Mouse (Mus musculus) stomach, embryonic 14.5 days (tissue): Measurements from ENCODE around the gene Senp7. TPM values are rescaled to one million over a fixed set of nuclear protein-coding genes. Genes with fewer than 3 reads are reported as not detected.
"Not testable (repeated sequence)": the region's sequence is repeated elsewhere in the genome, so short reads cannot be mapped to it uniquely, and the experiment has no call there.

ENCODE experiments used
- ATAC-seq: fragments of 200-750 bp; cut with Nextera tagmentation; 2 replicates; pipeline ENCODE4 v1.8.0; 2017; ENCODE audit warnings: low read depth, moderate TSS enrichment; ENCODE audit not compliant: insufficient number of reproducible peaks, insufficient read depth, low FRiP score
- H3K27ac ChIP-seq: fragments of 300-500 bp; sonication (generic); 2 replicates; pipeline ENCODE4 v1.5.1; 2014; ENCODE audit warnings: mild to moderate bottlenecking, low read length, moderate library complexity, mixed read lengths
- H3K27me3 ChIP-seq: fragments of 300-500 bp; sonication (generic); 2 replicates; pipeline ENCODE4 v1.6.1; 2014; ENCODE audit warnings: low read length, control low read depth, mixed read lengths; ENCODE audit not compliant: control insufficient read depth, insufficient read depth
- H3K36me3 ChIP-seq: fragments of 300-500 bp; sonication (generic); 2 replicates; pipeline ENCODE4 v1.6.1; 2014; ENCODE audit warnings: mild to moderate bottlenecking, control low read depth, low read length, moderate library complexity, mixed read lengths; ENCODE audit not compliant: control insufficient read depth, insufficient read depth
- H3K4me1 ChIP-seq: fragments of 300-500 bp; sonication (generic); 2 replicates; pipeline ENCODE4 v1.6.1; 2014; ENCODE audit warnings: low read length, control low read depth, mixed read lengths; ENCODE audit not compliant: control insufficient read depth, insufficient read depth
- H3K4me2 ChIP-seq: fragments of 300-500 bp; sonication (generic); replicated peaks from 2 replicates; pipeline ENCODE4 v1.6.1; 2014; ENCODE audit warnings: low read depth, low read length, control low read depth
- H3K4me3 ChIP-seq: fragments of 300-500 bp; sonication (generic); 2 replicates; pipeline ENCODE4 v1.5.1; 2014; ENCODE audit warnings: low read depth, low read length, control low read depth
- H3K9ac ChIP-seq: fragments of 300-500 bp; sonication (generic); replicated peaks from 2 replicates; pipeline ENCODE4 v1.6.1; 2014; ENCODE audit warnings: low read depth, mild to moderate bottlenecking, control low read depth, low read length, moderate library complexity, mixed read lengths
- H3K9me3 ChIP-seq: fragments of 300-500 bp; sonication (generic); 2 replicates; pipeline ENCODE4 v1.6.1; 2016; ENCODE audit warnings: low read depth, low read length, control low read depth; ENCODE audit not compliant: control insufficient read depth
- WGBS: fragments of 180-500 bp; shearing (Covaris S2); extraction: QIAGEN DNeasy Blood & Tissue Kit; methylation state at CpG from one replicate; pipeline ENCODE4 v1.1.7; 2014; 5-methylcytosine and 5-hydroxymethylcytosine counted together
- polyA plus RNA-seq: library from polyadenylated mRNA; unstranded; fragments of >200 nt; fragmentation: Nextera tagmentation; extraction: Ambion mirVana; gene quantifications from 2 replicates; pipeline ENCODE4 v1.2.1, GENCODE M21; 2014

The Senp7 gene
- polyA plus RNA-seq, 1 experiment from 2014 or later, result 46.4 TPM

- not testable (repeated sequence) for H3K4me1 ChIP-seq
Measured at GRCm38 (mm10) chr16:56137672-56138071, 89.5 kb downstream of the Senp7 start.

GRCm38 (mm10) chr16:56139921-56140320 lies 91.8 kb downstream of the Senp7 start:
- WGBS, result 86% methylated on average over 3 of the region's 3 CpGs
- Histone ChIP-seq H3K9me3 (no peaks in the 10 kb centered on the region), H3K4me3 (no peak overlapping the region), H3K36me3 (no peaks in the 10 kb centered on the region), H3K27me3 (no peaks in the 10 kb centered on the region), H3K4me2 (no peak overlapping the region), H3K4me1 (no peaks in the 10 kb centered on the region), H3K9ac (no peak overlapping the region), H3K27ac (no peak overlapping the region)
- ATAC-seq, result no peak

More at GRCm38 (mm10) chr16:56137672-56138071, 89.5 kb downstream of the Senp7 start:
- H3K4me2 ChIP-seq, H3K27ac ChIP-seq, H3K36me3 ChIP-seq, H3K9me3 ChIP-seq, H3K27me3 ChIP-seq, H3K9ac ChIP-seq, H3K4me3 ChIP-seq: not testable (repeated sequence)
- ATAC-seq, result 0 out of 2 replicates have a peak, but pooled peaks have one; percentile 6
- WGBS, result 85% methylated on average over 5 of the region's 5 CpGs

GRCm38 (mm10) chr16:56144876-56145555 lies 96.9 kb downstream of the Senp7 start:
- no peak for ATAC-seq
- Histone ChIP-seq H3K4me1 (no peaks in the 10 kb centered on the region), H3K27ac (no peak overlapping the region), H3K27me3 (no peaks in the 10 kb centered on the region), H3K4me2 (no peak overlapping the region), H3K4me3 (no peak overlapping the region), H3K9me3 (no peaks in the 10 kb centered on the region), H3K36me3 (no peaks in the 10 kb centered on the region), H3K9ac (no peak overlapping the region)
- 98% methylated on average over 17 of the region's 17 CpGs for WGBS

GRCm38 (mm10) chr16:56147679-56148078 lies 99.5 kb downstream of the Senp7 start:
- Histone ChIP-seq H3K4me1 (no peaks in the 10 kb centered on the region), H3K9me3 (no peaks in the 10 kb centered on the region), H3K9ac (no peak overlapping the region), H3K27me3 (no peaks in the 10 kb centered on the region), H3K4me3 (no peak overlapping the region), H3K27ac (no peak overlapping the region), H3K36me3 (no peaks in the 10 kb centered on the region), H3K4me2 (no peak overlapping the region)
- ATAC-seq, result no peak
- WGBS, result 20% methylated on average over 2 of the region's 2 CpGs

- Histone ChIP-seq H3K4me1 (no peaks in the 10 kb centered on the region), H3K4me3 (no peak overlapping the region), H3K27ac (no peak overlapping the region), H3K9ac (no peak overlapping the region), H3K36me3 (peaks cover 4% of the 10 kb centered on the region; the same call in 1 of the 2 replicates), H3K9me3 (no peaks in the 10 kb centered on the region), H3K27me3 (no peaks in the 10 kb centered on the region), H3K4me2 (no peak overlapping the region)
- no peak for ATAC-seq
- 90% methylated on average over 7 of the region's 7 CpGs for WGBS
Measured at GRCm38 (mm10) chr16:56163466-56163865, 115.3 kb downstream of the Senp7 start.

GRCm38 (mm10) chr16:56170247-56170646 lies 122.1 kb downstream of the Senp7 start:
- H3K4me3 ChIP-seq, result no peak overlapping the region
- H3K9me3 ChIP-seq, result no peaks in the 10 kb centered on the region
- H3K27me3 ChIP-seq, result no peaks in the 10 kb centered on the region
- H3K4me1 ChIP-seq, result no peaks in the 10 kb centered on the region
- no peak overlapping the region for H3K9ac ChIP-seq
- H3K36me3 ChIP-seq, result peaks cover 15% of the 10 kb centered on the region
- H3K4me2 ChIP-seq, result no peak overlapping the region
- no peak for ATAC-seq
- H3K27ac ChIP-seq, result no peak overlapping the region

- Histone ChIP-seq H3K4me3 (no peak overlapping the region), H3K4me2 (no peak overlapping the region), H3K9ac (no peak overlapping the region), H3K27me3 (no peaks in the 10 kb centered on the region), H3K4me1 (no peaks in the 10 kb centered on the region), H3K27ac (no peak overlapping the region), H3K9me3 (no peaks in the 10 kb centered on the region), H3K36me3 (peaks cover 8% of the 10 kb centered on the region; the same call in 1 of the 2 replicates)
- WGBS, result 58% methylated on average over 8 of the region's 8 CpGs
- no peak for ATAC-seq
Measured at GRCm38 (mm10) chr16:56175867-56176581, 127.9 kb downstream of the Senp7 start.

GRCm38 (mm10) chr16:56186863-56187262 lies 138.7 kb downstream of the Senp7 start:
- WGBS, result 81% methylated on average over 4 of the region's 4 CpGs
- no peak for ATAC-seq
- H3K4me3 ChIP-seq, result no peak overlapping the region
- no peak overlapping the region for H3K9ac ChIP-seq
- no peaks in the 10 kb centered on the region for H3K9me3 ChIP-seq
- H3K4me2 ChIP-seq, result no peak overlapping the region
- no peaks in the 10 kb centered on the region for H3K27me3 ChIP-seq
- no peak overlapping the region for H3K27ac ChIP-seq
- H3K4me1 ChIP-seq, result no peaks in the 10 kb centered on the region
- H3K36me3 ChIP-seq, result peaks cover 11% of the 10 kb centered on the region
